Mouse (Mus musculus): Measurements from ENCODE around the gene Serpina1a. TPM values are rescaled to one million over a fixed set of nuclear protein-coding genes. Genes with fewer than 3 reads are reported as not detected.

The Serpina1a gene
- not detected for total RNA-seq (2023)

GRCm38 (mm10) chr12:103863101-103863974 lies at the start of gene Serpina1a:
Serpina1a (minus strand) TSS chr12:103863562.

GRCm38 (mm10) chr12:103904837-103905340 lies 41.5 kb upstream of the Serpina1a start, which contains the start of gene Serpina1c:
Serpina1c (minus strand) TSS chr12:103904887.

GRCm38 (mm10) chr12:103830273-103830672 lies 33.1 kb downstream of the Serpina1a start, which contains the start of gene Serpina1b:
Serpina1b (minus strand) TSS chr12:103830373.

Other genes starting within 250 kb of the Serpina1a start
- not detected for gene Serpina10, start 232.1 kb downstream of the Serpina1a start, total RNA-seq (2023)
- gene Serpina6, start 206.3 kb downstream of the Serpina1a start, total RNA-seq (2023): not detected
- gene Serpina16, start 187.4 kb downstream of the Serpina1a start, total RNA-seq (2023): not detected
- not detected for gene Serpina1f, start 168.0 kb downstream of the Serpina1a start, total RNA-seq (2023)
- gene Serpina1d, start 90.0 kb downstream of the Serpina1a start, total RNA-seq (2023): not detected
- not detected for gene Serpina1b, start 33.2 kb downstream of the Serpina1a start, total RNA-seq (2023)
- gene Serpina1c, start 41.3 kb upstream of the Serpina1a start, total RNA-seq (2023): not detected
- gene Serpina1e, start 95.4 kb upstream of the Serpina1a start, total RNA-seq (2023): not detected
- gene Serpina11, start 126.4 kb upstream of the Serpina1a start, total RNA-seq (2023): not detected
- under 1 TPM in 1 of 2 experiments, not detected in 1; 0.89 TPM for gene Serpina9, start 150.2 kb upstream of the Serpina1a start, total RNA-seq (2023)
- gene Serpina12, start 180.9 kb upstream of the Serpina1a start, total RNA-seq (2023): not detected
- not detected for gene Serpina5, start 237.6 kb upstream of the Serpina1a start, total RNA-seq (2023)
- not detected for gene Serpina3a, start 249.2 kb upstream of the Serpina1a start, total RNA-seq (2023)

All from T-cell, adult 66 days (primary cell).